Mouse (Mus musculus) megakaryocyte, embryonic 14.5 days (primary cell): Measurements from ENCODE around the gene Klhl5. TPM values are rescaled to one million over a fixed set of nuclear protein-coding genes. Genes with fewer than 3 reads are reported as not detected.
A peak's percentile ranks its signal among the peaks of the same experiment; 100 is the strongest.

ENCODE experiments used
- H3K27me3 ChIP-seq: replicated peaks from 2 replicates; pipeline ENCODE3; 2012; ENCODE audit warnings: inconsistent platforms
- H3K36me3 ChIP-seq: replicated peaks from 2 replicates; pipeline ENCODE3; 2012; ENCODE audit warnings: low read length, inconsistent platforms, mixed read lengths
- H3K4me1 ChIP-seq: 2 replicates; pipeline ENCODE4 v1.6.1; 2012; ENCODE audit warnings: inconsistent platforms
- H3K4me3 ChIP-seq: replicated peaks from 2 replicates; pipeline ENCODE3; 2012; ENCODE audit warnings: moderate library complexity, mild to moderate bottlenecking, inconsistent platforms
- H3K9me3 ChIP-seq: 2 replicates; pipeline ENCODE4 v1.6.1; 2012; ENCODE audit warnings: inconsistent platforms
- FLI1 ChIP-seq: IDR thresholded peaks from 2 replicates; pipeline ENCODE4 v1.6.1; 2012; ENCODE audit warnings: low read length, inconsistent platforms, mixed read lengths
- GATA1 ChIP-seq: IDR thresholded peaks from 3 replicates; pipeline ENCODE4 v1.6.1; 2012; ENCODE audit warnings: mixed read lengths, low read length, inconsistent platforms, borderline replicate concordance
- polyA plus RNA-seq: library from polyadenylated mRNA; stranded (reverse); fragments of >175 nt; gene quantifications from 2 replicates; pipeline ENCODE4 v1.2.3, GENCODE M21; 2012; ENCODE audit warnings: low replicate concordance; ENCODE audit not compliant: insufficient read depth

Klhl5 gene
- polyA plus RNA-seq, 1 experiment: 6.1 TPM

- Histone ChIP-seq H3K4me3 (no peak overlapping the region), H3K36me3 (peaks cover 37% of the 10 kb centered on the region), H3K27me3 (no peaks in the 10 kb centered on the region), H3K9me3 (no peaks in the 10 kb centered on the region), H3K4me1 (peaks cover 48% of the 10 kb centered on the region)
- TF ChIP-seq FLI1 (no peak), GATA1 (no peak)
Observed at GRCm38 (mm10) chr5:65113323-65113722, 6.0 kb downstream of the Klhl5 start.

- Histone ChIP-seq H3K4me1 (peaks cover 61% of the 10 kb centered on the region), H3K36me3 (peaks cover 49% of the 10 kb centered on the region), H3K4me3 (peak overlapping the region; percentile 29), H3K9me3 (no peaks in the 10 kb centered on the region), H3K27me3 (no peaks in the 10 kb centered on the region)
- TF ChIP-seq GATA1 (no peak), FLI1 (no peak)
Observed at GRCm38 (mm10) chr5:65116789-65117188, 9.4 kb downstream of the Klhl5 start.

GRCm38 (mm10) chr5:65119495-65119894 lies 12.2 kb downstream of the Klhl5 start:
- Histone ChIP-seq H3K9me3 (no peaks in the 10 kb centered on the region), H3K27me3 (no peaks in the 10 kb centered on the region), H3K4me1 (peaks cover 44% of the 10 kb centered on the region), H3K4me3 (peak overlapping the region; percentile 26), H3K36me3 (peaks cover 48% of the 10 kb centered on the region)
- TF ChIP-seq GATA1 (no peak), FLI1 (no peak)

GRCm38 (mm10) chr5:65119918-65120317 lies 12.6 kb downstream of the Klhl5 start:
- Histone ChIP-seq H3K9me3 (no peaks in the 10 kb centered on the region), H3K36me3 (peaks cover 48% of the 10 kb centered on the region), H3K27me3 (no peaks in the 10 kb centered on the region), H3K4me3 (peak overlapping the region; percentile 18), H3K4me1 (peaks cover 44% of the 10 kb centered on the region)
- TF ChIP-seq FLI1 (no peak), GATA1 (no peak)

- Histone ChIP-seq H3K4me1 (peaks cover 33% of the 10 kb centered on the region), H3K36me3 (peaks cover 32% of the 10 kb centered on the region), H3K9me3 (no peaks in the 10 kb centered on the region), H3K4me3 (no peak overlapping the region), H3K27me3 (no peaks in the 10 kb centered on the region)
- TF ChIP-seq GATA1 (no peak), FLI1 (no peak)
Observed at GRCm38 (mm10) chr5:65122616-65123015, 15.3 kb downstream of the Klhl5 start.

- peaks cover 6% of the 10 kb centered on the region for H3K9me3 ChIP-seq
- TF ChIP-seq FLI1: no peak
- TF ChIP-seq GATA1: no peak
Observed at GRCm38 (mm10) chr5:65126137-65126536, 18.8 kb downstream of the Klhl5 start.

GRCm38 (mm10) chr5:65128481-65128880 lies 21.1 kb downstream of the Klhl5 start:
- no peaks in the 10 kb centered on the region for H3K27me3 ChIP-seq
- H3K4me1 ChIP-seq: peaks cover 10% of the 10 kb centered on the region; the same call in 1 of the 2 replicates
- peaks cover 12% of the 10 kb centered on the region for H3K9me3 ChIP-seq
- H3K4me3 ChIP-seq: no peak overlapping the region
- H3K36me3 ChIP-seq: peaks cover 32% of the 10 kb centered on the region
- TF ChIP-seq FLI1: no peak
- TF ChIP-seq GATA1: no peak

More at GRCm38 (mm10) chr5:65126137-65126536, 18.8 kb downstream of the Klhl5 start:
- Histone ChIP-seq H3K27me3 (no peaks in the 10 kb centered on the region), H3K4me1 (peaks cover 9% of the 10 kb centered on the region), H3K36me3 (peaks cover 37% of the 10 kb centered on the region), H3K4me3 (no peak overlapping the region)

- Histone ChIP-seq H3K36me3 (peaks cover 32% of the 10 kb centered on the region), H3K27me3 (no peaks in the 10 kb centered on the region), H3K9me3 (peaks cover 12% of the 10 kb centered on the region), H3K4me3 (no peak overlapping the region), H3K4me1 (peaks cover 16% of the 10 kb centered on the region)
- no peak for TF ChIP-seq FLI1
- TF ChIP-seq GATA1: no peak
Observed at GRCm38 (mm10) chr5:65130528-65131210, 23.3 kb downstream of the Klhl5 start.

GRCm38 (mm10) chr5:65131211-65131879 lies 24.0 kb downstream of the Klhl5 start:
- Histone ChIP-seq H3K9me3 (peaks cover 12% of the 10 kb centered on the region), H3K27me3 (no peaks in the 10 kb centered on the region), H3K4me1 (peaks cover 22% of the 10 kb centered on the region), H3K4me3 (no peak overlapping the region), H3K36me3 (peaks cover 31% of the 10 kb centered on the region)
- TF ChIP-seq FLI1 (no peak), GATA1 (no peak)

- Histone ChIP-seq H3K27me3 (no peaks in the 10 kb centered on the region), H3K36me3 (peaks cover 19% of the 10 kb centered on the region), H3K9me3 (peaks cover 6% of the 10 kb centered on the region), H3K4me3 (no peak overlapping the region), H3K4me1 (peaks cover 20% of the 10 kb centered on the region)
- no peak for TF ChIP-seq FLI1
- no peak for TF ChIP-seq GATA1
Observed at GRCm38 (mm10) chr5:65136159-65136558, 28.8 kb downstream of the Klhl5 start.

- no peak overlapping the region for H3K4me3 ChIP-seq
- peaks cover 15% of the 10 kb centered on the region for H3K4me1 ChIP-seq
- H3K27me3 ChIP-seq: no peaks in the 10 kb centered on the region
- H3K36me3 ChIP-seq: peaks cover 20% of the 10 kb centered on the region
- TF ChIP-seq GATA1: no peak
- TF ChIP-seq FLI1: no peak
- H3K9me3 ChIP-seq: no peaks in the 10 kb centered on the region
Observed at GRCm38 (mm10) chr5:65137073-65137472, 29.7 kb downstream of the Klhl5 start.
